Mouse (Mus musculus) C2C12 (cell line): ENCODE data around the gene Prkcg.

Experiments used
- CTCF ChIP-seq: IDR thresholded peaks from one replicate; pipeline ENCODE4 v1.5.1; 2011; ENCODE audit not compliant: control insufficient read depth, insufficient read depth, insufficient read length
- FOSL1 ChIP-seq: IDR thresholded peaks from one replicate; pipeline ENCODE4 v1.8.0; 2011; ENCODE audit warnings: mild to moderate bottlenecking, low read length; ENCODE audit not compliant: poor library complexity, insufficient read depth, severe bottlenecking
- MAX ChIP-seq: IDR thresholded peaks from one replicate; pipeline ENCODE4 v1.6.1; 2011; ENCODE audit warnings: mild to moderate bottlenecking, control low read depth
- MYOD1 ChIP-seq: IDR thresholded peaks from one replicate; pipeline ENCODE4 v1.6.1; 2011; ENCODE audit warnings: low read depth; ENCODE audit not compliant: control insufficient read depth, insufficient read length
- MYOG ChIP-seq: IDR thresholded peaks from one replicate; pipeline ENCODE4 v1.6.1; 2011; ENCODE audit not compliant: control insufficient read depth, insufficient read length; ENCODE audit errors: extremely low read depth
- USF1 ChIP-seq: IDR thresholded peaks from one replicate; pipeline ENCODE4 v1.6.1; 2011; ENCODE audit warnings: low read depth, mild to moderate bottlenecking, control low read depth, moderate library complexity

GRCm38 (mm10) chr7:3268291-3268690 is 20.7 kb upstream of the Prkcg start:
- TF ChIP-seq CTCF: no peak
- no peak for TF ChIP-seq USF1
- TF ChIP-seq MYOG: no peak
- TF ChIP-seq MAX: no peak
- TF ChIP-seq FOSL1: no peak
- no peak for TF ChIP-seq MYOD1
